Mouse (Mus musculus) liver, embryonic 11.5 days (tissue): ENCODE data around the gene Cbx8. TPM values are rescaled to one million over a fixed set of nuclear protein-coding genes. Genes with fewer than 3 reads are reported as not detected.

Experiments used
- ATAC-seq: fragments of 200-750 bp; cut with Nextera tagmentation; replicated peaks from 2 replicates; pipeline ENCODE4 v1.8.0; 2017; ENCODE audit warnings: moderate number of reproducible peaks, mild to moderate bottlenecking, moderate TSS enrichment, moderate library complexity; ENCODE audit not compliant: low FRiP score
- DNase-seq: peaks from one replicate; pipeline ENCODE4 v3.0.0-alpha.2; 2017; ENCODE audit warnings: low spot score
- H3K27ac ChIP-seq: fragments of 300-500 bp; sonication (generic); 2 replicates; pipeline ENCODE4 v1.5.1; 2014; ENCODE audit warnings: mild to moderate bottlenecking, low read depth, low read length, control low read depth
- H3K27me3 ChIP-seq: fragments of 300-500 bp; sonication (generic); replicated peaks from 2 replicates; pipeline ENCODE4 v1.6.1; 2014; ENCODE audit warnings: low read length, mixed read lengths; ENCODE audit not compliant: control insufficient read depth, insufficient read depth
- H3K36me3 ChIP-seq: fragments of 300-500 bp; sonication (generic); 2 replicates; pipeline ENCODE4 v1.6.1; 2014; ENCODE audit warnings: mild to moderate bottlenecking, low read length, moderate library complexity, mixed read lengths; ENCODE audit not compliant: control insufficient read depth, insufficient read depth
- H3K4me1 ChIP-seq: fragments of 300-500 bp; sonication (generic); replicated peaks from 2 replicates; pipeline ENCODE4 v1.6.1; 2014; ENCODE audit warnings: low read length, mixed read lengths; ENCODE audit not compliant: control insufficient read depth, insufficient read depth
- H3K4me2 ChIP-seq: fragments of 300-500 bp; sonication (generic); 2 replicates; pipeline ENCODE4 v1.6.1; 2014; ENCODE audit warnings: mild to moderate bottlenecking, control low read depth, moderate library complexity
- H3K4me3 ChIP-seq: fragments of 300-500 bp; sonication (generic); 2 replicates; pipeline ENCODE4 v1.5.1; 2014; ENCODE audit warnings: low read depth, low read length, control low read depth
- H3K9ac ChIP-seq: fragments of 300-500 bp; sonication (generic); 2 replicates; pipeline ENCODE4 v1.6.1; 2014; ENCODE audit warnings: low read depth, low read length, control low read depth
- H3K9me3 ChIP-seq: fragments of 300-500 bp; sonication (generic); 2 replicates; pipeline ENCODE4 v1.6.1; 2016; ENCODE audit warnings: low read length, inconsistent platforms, mixed read lengths; ENCODE audit not compliant: control insufficient read depth
- WGBS: fragments of 180-500 bp; shearing (Covaris S2); extraction: QIAGEN DNeasy Blood & Tissue Kit; methylation state at CpG from one replicate; pipeline ENCODE4 v1.1.7; 2014; 5-methylcytosine and 5-hydroxymethylcytosine counted together
- polyA plus RNA-seq: library from polyadenylated mRNA; unstranded; fragments of >200 nt; fragmentation: Nextera tagmentation; extraction: Ambion mirVana; gene quantifications from 2 replicates; pipeline ENCODE4 v1.2.1, GENCODE M21; 2014

Cbx8 gene
- polyA plus RNA-seq, 1 experiment from 2014 or later = 7.1 TPM

DNA sequence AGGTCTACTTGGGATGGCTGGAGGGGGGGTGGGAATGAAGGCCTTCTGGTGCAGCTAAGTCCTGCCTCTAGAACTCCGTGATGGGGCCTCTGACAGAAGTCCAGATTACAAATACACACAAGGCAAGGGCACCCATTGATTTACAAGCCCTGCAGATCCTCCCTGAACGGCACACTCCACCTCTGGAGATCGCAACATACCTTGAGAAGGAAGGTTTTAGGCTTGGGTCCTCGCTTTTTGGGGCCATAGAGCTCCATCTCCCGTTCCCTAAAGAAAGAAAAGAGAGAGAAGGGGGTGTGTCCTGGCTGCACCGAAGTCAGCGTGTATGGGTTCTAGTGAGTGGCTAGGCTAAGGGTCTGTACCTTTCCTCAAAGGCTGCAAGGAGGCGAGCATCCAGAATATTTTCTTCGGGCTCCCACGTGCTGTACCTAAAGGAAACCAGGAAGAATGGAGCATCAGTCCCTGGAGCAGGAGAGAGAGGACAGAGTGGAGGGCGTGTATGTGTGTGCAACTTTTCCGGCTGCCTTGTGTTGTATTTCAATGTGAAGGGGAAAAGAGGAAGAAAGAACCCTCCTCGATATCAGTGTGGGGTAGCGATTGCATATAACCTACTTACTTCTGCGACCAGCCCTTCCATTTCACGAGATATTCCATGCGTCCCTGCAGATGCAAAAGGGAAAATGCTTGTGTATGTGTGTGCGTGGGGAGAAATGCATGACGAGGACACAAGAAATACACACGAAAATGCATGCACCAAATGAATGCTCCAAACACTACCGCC, 847 bp downstream of the Cbx8 start:
- H3K4me2 ChIP-seq = peak overlapping the region; percentile 92
- no peaks in the 10 kb centered on the region for H3K36me3 ChIP-seq
- peak overlapping the region; percentile 81 for H3K9ac ChIP-seq
- no peak overlapping the region for H3K27ac ChIP-seq
- no peaks in the 10 kb centered on the region for H3K9me3 ChIP-seq
- WGBS = 9% methylated on average over 21 of the region's 21 CpGs
- H3K27me3 ChIP-seq = peaks cover 86% of the 10 kb centered on the region
- ATAC-seq (no peak), DNase-seq (no peak)
- H3K4me3 ChIP-seq = peak overlapping the region; percentile 75
- H3K4me1 ChIP-seq = peaks cover 47% of the 10 kb centered on the region

DNA sequence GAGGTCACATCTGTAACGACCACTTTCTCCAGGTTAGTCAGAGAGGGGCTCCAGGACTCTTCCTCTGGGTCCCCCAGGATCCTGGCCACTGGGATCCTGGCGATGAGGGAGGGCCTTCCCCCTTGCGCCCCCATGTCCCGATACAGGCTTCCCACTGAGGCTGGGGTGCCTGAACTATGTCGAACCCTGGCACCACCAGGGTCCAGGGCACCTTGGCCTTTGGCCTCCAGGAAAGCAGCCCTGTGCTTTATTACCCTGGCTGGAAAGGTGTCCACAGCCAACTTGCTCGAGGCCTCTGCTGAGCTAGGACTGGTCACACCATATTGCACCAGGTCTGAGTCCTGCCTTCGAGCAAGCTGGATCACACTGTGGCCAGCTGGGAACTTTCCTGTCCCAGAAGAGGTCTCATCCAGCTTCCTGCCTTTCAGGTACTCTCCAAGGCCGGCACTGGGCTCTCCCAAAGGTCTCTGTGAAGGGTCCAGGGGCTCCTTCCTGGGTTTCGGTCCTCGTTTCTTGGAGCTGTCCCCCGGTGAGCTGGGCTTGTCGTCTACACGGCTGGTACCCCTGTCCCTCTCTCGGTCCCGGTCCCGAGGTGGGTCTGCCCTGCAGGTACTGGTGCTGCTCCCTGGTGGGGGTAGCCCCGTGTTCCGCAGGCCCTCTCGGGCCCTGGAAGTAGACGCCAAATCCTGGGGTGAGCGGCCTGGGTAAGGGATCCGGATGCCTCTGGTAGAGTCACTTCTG, 1.9 kb downstream of the Cbx8 start:
- no peak overlapping the region for H3K27ac ChIP-seq
- DNase-seq (no peak), ATAC-seq (no peak)
- H3K4me2 ChIP-seq = no peak overlapping the region; the same call in 1 of the 2 replicates
- 60% methylated on average over 22 of the region's 22 CpGs for WGBS
- no peak overlapping the region for H3K4me3 ChIP-seq
- H3K27me3 ChIP-seq = peaks cover 86% of the 10 kb centered on the region
- H3K36me3 ChIP-seq = no peaks in the 10 kb centered on the region
- H3K9ac ChIP-seq = no peak overlapping the region
- peaks cover 38% of the 10 kb centered on the region for H3K4me1 ChIP-seq
- no peaks in the 10 kb centered on the region for H3K9me3 ChIP-seq

DNA sequence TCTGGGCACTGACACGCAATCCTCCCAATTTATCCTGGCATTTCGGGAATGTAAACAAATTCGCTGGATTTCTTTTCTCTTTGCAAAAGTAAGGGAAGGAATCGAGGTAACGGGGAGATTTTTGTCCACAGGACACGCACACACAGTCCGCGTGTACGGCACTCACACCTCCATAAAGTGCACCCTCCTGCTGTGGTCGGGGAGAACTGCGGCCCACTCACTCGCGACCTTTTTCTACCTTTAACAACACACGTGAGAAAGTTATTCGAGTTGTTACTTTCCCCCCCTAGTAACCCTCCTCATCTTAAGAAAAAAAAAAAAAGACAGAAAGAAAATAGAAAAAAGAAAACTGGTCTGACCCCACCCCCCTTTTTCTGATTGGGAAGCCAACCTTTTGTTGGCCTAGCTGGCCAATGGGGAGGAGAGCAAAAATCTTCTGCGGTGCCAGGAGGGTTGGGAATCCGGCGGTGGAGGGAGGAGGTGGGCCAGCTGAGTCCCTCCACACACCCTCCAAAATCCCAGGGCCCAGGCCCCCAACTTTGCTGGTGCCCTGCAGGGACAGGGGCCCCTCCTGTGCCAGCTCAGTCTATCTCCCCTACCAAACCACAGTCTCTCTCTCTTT, 2.9 kb downstream of the Cbx8 start:
- Histone ChIP-seq H3K9me3 (no peaks in the 10 kb centered on the region), H3K9ac (no peak overlapping the region), H3K36me3 (no peaks in the 10 kb centered on the region), H3K4me3 (peak overlapping the region; percentile 49), H3K27me3 (peaks cover 85% of the 10 kb centered on the region), H3K27ac (no peak overlapping the region), H3K4me1 (peaks cover 38% of the 10 kb centered on the region), H3K4me2 (peak overlapping the region; percentile 71)
- DNase-seq (no peak), ATAC-seq (no peak)
- 10% methylated on average over 18 of the region's 18 CpGs for WGBS

DNA sequence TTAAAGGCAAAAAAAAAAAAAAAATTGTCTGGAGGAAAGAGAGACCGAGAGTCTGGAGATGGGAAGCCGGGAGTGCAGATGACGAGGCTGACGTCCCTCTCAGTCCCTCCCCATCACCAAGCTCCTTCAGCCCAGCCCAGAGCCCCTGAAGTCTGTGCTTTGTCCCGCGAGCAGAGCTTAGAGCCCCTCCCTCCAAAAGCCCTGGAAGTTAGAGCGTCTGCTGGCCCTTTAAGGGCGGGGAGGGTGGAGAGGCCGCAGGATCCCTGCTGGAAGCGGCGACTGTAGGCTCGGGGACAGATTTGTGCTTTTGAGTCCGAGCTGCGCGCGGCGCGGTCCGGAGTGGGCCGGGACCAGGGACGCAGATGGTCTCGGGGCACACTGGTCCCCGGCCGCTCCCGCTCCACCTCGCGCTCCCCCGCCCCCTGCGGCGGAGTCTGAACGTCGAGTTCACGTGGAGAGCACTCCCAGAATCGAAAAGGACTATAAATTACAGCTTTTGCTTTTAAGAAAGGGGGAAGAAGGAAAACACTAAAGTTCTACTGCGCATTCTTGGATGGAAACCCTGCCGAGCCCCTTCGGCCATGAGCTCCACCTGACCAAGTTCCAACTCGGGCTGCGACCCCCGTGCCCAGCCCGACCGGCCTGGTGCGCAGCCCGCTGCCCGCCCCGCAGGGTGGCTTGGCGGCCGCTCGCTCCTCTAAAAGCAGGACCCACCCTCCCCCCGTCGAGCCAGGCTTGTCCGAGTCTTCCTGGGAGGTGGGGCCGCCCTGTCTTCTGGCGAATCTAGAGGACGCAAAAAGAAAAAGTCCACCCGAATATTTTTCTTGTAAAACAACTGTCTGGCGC, 3.6 kb downstream of the Cbx8 start:
- peak; percentile 54 for DNase-seq
- H3K4me1 ChIP-seq = peaks cover 35% of the 10 kb centered on the region
- H3K9ac ChIP-seq = 0 out of 2 replicates have a peak overlapping the region, but pooled peaks have one; percentile 5
- H3K4me3 ChIP-seq = peak overlapping the region; percentile 49
- H3K4me2 ChIP-seq = peak overlapping the region; percentile 71
- no peak overlapping the region for H3K27ac ChIP-seq
- 3% methylated on average over 57 of the region's 57 CpGs for WGBS
- no peaks in the 10 kb centered on the region for H3K36me3 ChIP-seq
- no peak for ATAC-seq
- H3K9me3 ChIP-seq = no peaks in the 10 kb centered on the region
- H3K27me3 ChIP-seq = peaks cover 77% of the 10 kb centered on the region

DNA sequence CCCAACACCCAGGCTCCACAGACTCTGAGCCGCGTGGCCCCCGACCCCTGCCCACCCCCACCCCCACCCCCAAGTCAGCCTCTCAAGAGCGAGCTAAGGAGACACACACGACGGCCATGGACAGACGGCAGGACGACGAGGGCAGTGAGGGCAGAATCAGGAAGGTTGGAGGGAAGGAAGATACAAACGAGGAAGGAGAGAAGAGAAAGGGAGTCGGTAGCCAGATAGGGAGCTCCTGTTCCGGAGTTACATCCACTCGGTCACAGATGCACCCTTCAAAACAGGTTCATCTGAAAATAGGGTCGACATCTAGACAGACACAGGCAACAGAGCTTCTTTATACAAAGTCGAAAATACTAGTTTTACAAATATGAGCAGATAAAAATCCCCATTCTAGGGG, 4.3 kb downstream of the Cbx8 start:
- H3K9ac ChIP-seq = no peak overlapping the region
- H3K27ac ChIP-seq = no peak overlapping the region
- peaks cover 70% of the 10 kb centered on the region for H3K27me3 ChIP-seq
- DNase-seq = no peak
- peaks cover 28% of the 10 kb centered on the region for H3K4me1 ChIP-seq
- H3K9me3 ChIP-seq = no peaks in the 10 kb centered on the region
- H3K4me3 ChIP-seq = no peak overlapping the region
- 2% methylated on average over 15 of the region's 15 CpGs for WGBS
- no peaks in the 10 kb centered on the region for H3K36me3 ChIP-seq
- no peak overlapping the region for H3K4me2 ChIP-seq
- ATAC-seq = no peak

DNA sequence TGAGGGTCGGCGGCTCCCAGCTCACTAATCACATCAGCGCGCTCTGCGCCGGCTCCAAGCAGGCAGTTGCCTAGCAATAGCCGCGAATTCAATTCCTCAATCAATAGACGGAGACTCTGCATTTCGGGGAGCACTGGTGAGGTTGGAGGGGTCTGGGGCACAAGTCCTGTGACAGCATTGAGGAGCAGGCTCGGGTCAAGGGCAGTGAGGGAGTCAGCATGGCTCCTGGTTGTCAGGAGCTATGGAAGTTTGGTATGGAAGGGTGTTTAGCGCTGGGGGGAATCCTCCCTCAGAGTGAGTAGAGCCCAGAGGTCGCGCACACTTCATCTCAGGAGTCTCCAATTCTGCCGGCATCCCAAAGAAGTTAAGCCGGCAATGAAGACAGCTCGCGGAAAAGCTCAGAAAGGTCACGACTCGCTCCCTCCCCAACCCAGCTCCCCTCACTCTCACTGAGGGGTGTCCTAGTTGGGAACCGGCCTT, 5.0 kb downstream of the Cbx8 start:
- 2% methylated on average over 21 of the region's 21 CpGs for WGBS
- Histone ChIP-seq H3K4me3 (no peak overlapping the region), H3K9me3 (no peaks in the 10 kb centered on the region), H3K36me3 (no peaks in the 10 kb centered on the region), H3K27ac (no peak overlapping the region), H3K4me1 (peaks cover 28% of the 10 kb centered on the region), H3K9ac (no peak overlapping the region), H3K27me3 (peaks cover 67% of the 10 kb centered on the region), H3K4me2 (no peak overlapping the region)
- ATAC-seq (no peak), DNase-seq (no peak)

DNA sequence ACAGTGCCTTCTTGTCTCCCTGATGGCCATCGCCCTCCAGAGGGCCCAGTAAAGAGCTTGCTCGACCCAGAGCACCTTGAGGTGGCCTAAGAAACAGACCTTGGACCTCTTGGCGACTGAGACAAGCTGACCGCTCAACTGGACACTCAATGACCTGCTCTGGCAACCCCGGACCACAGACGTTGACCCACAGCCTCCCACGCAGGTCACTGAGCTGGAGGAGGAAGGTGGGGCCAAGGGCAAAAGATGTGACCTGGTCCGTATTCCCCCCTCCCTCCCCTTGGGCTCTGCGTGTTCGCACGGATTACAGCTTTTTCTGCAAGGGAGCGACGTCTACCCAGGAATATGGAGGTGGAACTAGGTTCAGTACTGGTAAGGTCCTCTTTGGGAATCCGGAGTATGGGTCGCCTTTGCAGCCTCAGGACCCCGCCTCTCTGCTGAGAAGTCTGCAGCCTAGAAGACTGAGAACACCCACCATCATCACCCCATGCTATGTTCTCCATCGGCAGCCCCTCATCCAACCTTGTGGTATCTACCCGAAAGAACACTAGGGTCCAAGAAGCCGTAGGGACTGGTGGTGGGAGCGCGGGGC, 5.6 kb downstream of the Cbx8 start:
- Histone ChIP-seq H3K36me3 (no peaks in the 10 kb centered on the region), H3K9me3 (no peaks in the 10 kb centered on the region), H3K4me2 (no peak overlapping the region), H3K27ac (no peak overlapping the region), H3K9ac (no peak overlapping the region), H3K27me3 (peaks cover 67% of the 10 kb centered on the region), H3K4me3 (no peak overlapping the region), H3K4me1 (peaks cover 25% of the 10 kb centered on the region)
- DNase-seq (no peak), ATAC-seq (no peak)
- 3% methylated on average over 21 of the region's 21 CpGs for WGBS

DNA sequence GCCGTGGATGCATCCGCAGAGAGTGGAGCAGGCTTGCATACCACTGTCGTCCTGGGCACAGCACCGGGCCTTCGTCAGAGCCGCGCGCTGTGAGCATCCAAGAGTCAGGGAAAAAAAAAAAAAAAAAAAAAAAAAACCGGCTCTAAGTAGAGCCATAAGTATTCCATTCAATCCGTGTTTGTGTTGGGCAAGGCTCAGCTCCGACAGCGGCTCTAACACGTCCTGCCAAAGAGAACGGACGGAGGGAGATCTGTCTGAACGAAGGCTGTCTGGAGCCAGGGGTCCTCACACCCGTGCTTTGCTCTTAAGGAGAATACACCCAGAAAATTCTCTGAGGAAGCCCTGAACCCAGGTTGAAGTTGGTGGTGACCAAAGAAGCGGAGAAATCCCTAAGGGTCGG, 6.1 kb downstream of the Cbx8 start:
- ATAC-seq (no peak), DNase-seq (no peak)
- no peak overlapping the region for H3K9ac ChIP-seq

More for the DNA sequence above, 6.1 kb downstream of the Cbx8 start:
- no peak overlapping the region for H3K27ac ChIP-seq
- no peaks in the 10 kb centered on the region for H3K9me3 ChIP-seq
- H3K27me3 ChIP-seq = peaks cover 66% of the 10 kb centered on the region
- WGBS = 4% methylated on average over 19 of the region's 19 CpGs
- H3K4me3 ChIP-seq = no peak overlapping the region
- peaks cover 20% of the 10 kb centered on the region for H3K4me1 ChIP-seq
- no peaks in the 10 kb centered on the region for H3K36me3 ChIP-seq
- peak overlapping the region; percentile 33; the same call in 1 of the 2 replicates for H3K4me2 ChIP-seq
